Mouse (Mus musculus) erythroblast, embryonic 14.5 days (primary cell): ENCODE data around the gene Agpat2.

Experiments used
- GATA1 ChIP-seq: IDR thresholded peaks from 2 replicates; pipeline ENCODE4 v1.6.1; 2012; ENCODE audit warnings: low read length, inconsistent platforms, mixed read lengths
- TAL1 ChIP-seq: IDR thresholded peaks from 3 replicates; pipeline ENCODE4 v1.6.1; 2012; ENCODE audit warnings: low read length, inconsistent platforms, mixed read lengths

DNA sequence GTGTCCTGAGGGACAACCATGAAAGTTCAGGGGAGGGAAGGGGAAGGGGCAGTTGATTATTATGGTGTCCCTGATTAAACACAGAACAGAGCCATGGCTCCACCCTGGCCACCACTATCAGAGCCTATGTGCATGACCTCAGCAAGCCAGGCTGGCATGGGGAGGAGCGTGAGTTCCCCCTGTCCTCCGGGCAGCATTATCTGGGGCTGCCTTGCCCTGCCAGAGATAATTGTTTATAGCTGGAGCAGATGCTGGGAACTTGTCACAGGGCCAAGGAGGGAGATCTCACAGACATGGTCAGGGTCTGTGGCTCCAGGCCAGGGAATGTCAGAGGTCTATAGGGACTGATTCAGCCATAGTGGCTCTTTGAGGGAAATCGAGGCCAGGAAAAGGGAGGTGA lies 53.4 kb downstream of the Agpat2 start:
- TF ChIP-seq TAL1 (no peak), GATA1 (no peak)
